Mouse (Mus musculus) kidney, adult 2 months (tissue): Measurements from ENCODE around the gene Olfr1404. TPM values are rescaled to one million over a fixed set of nuclear protein-coding genes. Genes with fewer than 3 reads are reported as not detected.

Source experiments
- DNase-seq: peaks from one replicate; pipeline ENCODE4 v3.0.0; 2021
- H3K27ac ChIP-seq: fragments of 200-500 bp; 2 replicates; pipeline ENCODE4 v1.5.1; 2012; ENCODE audit warnings: low read depth, low read length, control low read depth, inconsistent platforms; ENCODE audit not compliant: insufficient read depth
- H3K27me3 ChIP-seq: fragments of 200-500 bp; replicated peaks from 2 replicates; pipeline ENCODE4 v1.6.1; 2012; ENCODE audit warnings: mild to moderate bottlenecking, moderate library complexity, low read length, inconsistent platforms; ENCODE audit not compliant: control insufficient read depth, insufficient read depth
- H3K36me3 ChIP-seq: fragments of 200-500 bp; 2 replicates; pipeline ENCODE4 v1.6.1; 2012; ENCODE audit warnings: mild to moderate bottlenecking, moderate library complexity, low read length, inconsistent platforms; ENCODE audit not compliant: control insufficient read depth, insufficient read depth
- H3K4me1 ChIP-seq: fragments of 200-500 bp; 2 replicates; pipeline ENCODE4 v1.6.1; 2011; ENCODE audit warnings: low read length; ENCODE audit not compliant: control insufficient read depth, insufficient read depth
- H3K4me3 ChIP-seq: fragments of 200-500 bp; 2 replicates; pipeline ENCODE4 v1.5.1; 2011; ENCODE audit warnings: mild to moderate bottlenecking, low read depth, low read length, control low read depth; ENCODE audit not compliant: insufficient read depth
- CTCF ChIP-seq: fragments of 200-500 bp; conservative IDR thresholded peaks from 2 replicates; pipeline ENCODE4 v1.5.1; 2011; ENCODE audit warnings: low read depth, mild to moderate bottlenecking, control low read depth, low read length, moderate library complexity, mixed read lengths; ENCODE audit not compliant: insufficient read depth, insufficient read length
- POLR2A ChIP-seq: fragments of 200-500 bp; IDR thresholded peaks from one replicate; pipeline ENCODE4 v1.6.1; 2011; ENCODE audit warnings: low read depth, low read length, control low read depth
- WGBS: fragments of 180-500 bp; shearing (Covaris S2); methylation state at CpG from one replicate; pipeline ENCODE4 v1.1.7; 2018; 5-methylcytosine and 5-hydroxymethylcytosine counted together
- polyA plus RNA-seq: library from polyadenylated mRNA; depleted of rRNA; stranded (reverse); fragments of >200 nt; gene quantifications from 2 replicates; pipeline ENCODE4 v1.2.3, GENCODE M21; 2012; rRNA removed

Olfr1404 gene
- polyA plus RNA-seq, 1 experiment = not detected

DNA sequence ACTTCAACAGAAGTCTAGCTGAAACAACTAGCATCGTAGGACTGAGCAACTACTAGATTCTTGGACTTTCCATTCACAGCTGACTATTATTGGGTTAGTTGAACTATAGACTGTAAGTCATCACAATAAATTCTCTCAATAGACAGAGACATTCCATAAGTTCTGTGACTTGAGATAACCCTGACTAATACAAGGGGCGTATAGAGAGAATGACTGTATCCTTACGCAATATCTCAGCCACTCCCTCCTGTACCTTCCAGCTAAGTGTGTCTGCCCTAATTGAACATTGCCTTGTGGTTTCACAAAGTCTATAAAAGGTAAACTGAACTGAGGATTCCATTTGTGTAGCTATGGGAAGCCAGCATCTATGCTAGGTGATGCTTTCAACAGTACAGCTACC lies 37.7 kb downstream of the Olfr1404 start:
- H3K4me3 ChIP-seq = no peak overlapping the region
- TF ChIP-seq CTCF (no peak), POLR2A (no peak)
- H3K4me1 ChIP-seq = no peaks in the 10 kb centered on the region
- no peak for DNase-seq
- H3K27ac ChIP-seq = no peak overlapping the region
- WGBS = 91% methylated on average over 3 of the region's 3 CpGs
- no peaks in the 10 kb centered on the region for H3K27me3 ChIP-seq
- H3K36me3 ChIP-seq = no peaks in the 10 kb centered on the region

DNA sequence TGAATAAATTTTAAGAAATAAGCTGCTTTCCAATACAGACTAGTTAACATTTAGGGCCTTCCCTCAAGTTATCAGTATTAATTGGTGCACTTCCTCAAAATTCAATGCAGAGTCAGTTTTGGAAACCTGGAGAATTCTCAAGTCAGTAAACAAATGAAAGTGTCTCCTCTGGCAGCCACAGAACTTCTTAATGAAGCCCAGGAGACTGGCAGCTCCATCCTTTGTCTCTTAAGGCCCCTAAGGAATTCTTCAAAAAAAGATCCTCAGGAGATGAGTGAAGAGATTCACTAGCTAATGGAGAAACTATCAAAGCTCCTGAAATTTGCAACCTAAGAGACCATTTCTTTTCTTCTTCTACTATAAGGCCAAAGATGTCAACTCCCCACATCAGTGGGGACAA lies 53.5 kb downstream of the Olfr1404 start, which contains the start of gene Olfr418:
TSS of gene Olfr418 (plus strand) at position 301 of the 400 bp plus-strand sequence.
- TF ChIP-seq CTCF = no peak
- no peak for TF ChIP-seq POLR2A
- H3K36me3 ChIP-seq = no peaks in the 10 kb centered on the region

More for the DNA sequence above, 53.5 kb downstream of the Olfr1404 start, which contains the start of gene Olfr418:
- Histone ChIP-seq H3K4me1 (no peaks in the 10 kb centered on the region), H3K4me3 (no peak within 1 kb of the TSS), H3K27me3 (no peaks in the 10 kb centered on the region), H3K27ac (no peak within 1 kb of the TSS)
- DNase-seq = no peak

Other genes with a start within 250 kb of the Olfr1404 start
- gene Olfr1408, start 75.0 kb upstream of the Olfr1404 start, polyA plus RNA-seq = not detected in 2 replicates
- gene Olfr1406, start 21.8 kb upstream of the Olfr1404 start, polyA plus RNA-seq = not detected in 2 replicates
- not detected in 2 replicates for gene Olfr218, start 14.6 kb upstream of the Olfr1404 start, polyA plus RNA-seq
- gene Fcer1a, start 14.8 kb downstream of the Olfr1404 start, polyA plus RNA-seq = not detected in 2 replicates
- not detected in 2 replicates for gene Olfr418, start 53.6 kb downstream of the Olfr1404 start, polyA plus RNA-seq
- not detected in 2 replicates for gene Mptx2, start 65.4 kb downstream of the Olfr1404 start, polyA plus RNA-seq
- 0.87 and 2.0 TPM in 2 replicates for gene Ackr1, start 121.4 kb downstream of the Olfr1404 start, polyA plus RNA-seq
- gene Aim2, start 138.5 kb downstream of the Olfr1404 start, polyA plus RNA-seq = 0.68 and 1.8 TPM in 2 replicates
- 1.8 and 2.4 TPM in 2 replicates for gene Cadm3, start 155.3 kb downstream of the Olfr1404 start, polyA plus RNA-seq